Mouse (Mus musculus) granulocyte monocyte progenitor cell, adult 5-6 weeks (primary cell): ENCODE measurements at regions not wholly inside any gene's neighbourhood (a gene's known extent, or its start where the extent isn't known, plus 50 kb on each side); places are given as distances from the start of the nearest gene placed in this dataset.

ENCODE experiments used
- ATAC-seq: replicated peaks from 2 replicates; pipeline ENCODE4 v1.8.0; 2016; ENCODE audit warnings: mild to moderate bottlenecking, moderate TSS enrichment, inconsistent platforms; ENCODE audit not compliant: poor library complexity, severe bottlenecking

DNA sequence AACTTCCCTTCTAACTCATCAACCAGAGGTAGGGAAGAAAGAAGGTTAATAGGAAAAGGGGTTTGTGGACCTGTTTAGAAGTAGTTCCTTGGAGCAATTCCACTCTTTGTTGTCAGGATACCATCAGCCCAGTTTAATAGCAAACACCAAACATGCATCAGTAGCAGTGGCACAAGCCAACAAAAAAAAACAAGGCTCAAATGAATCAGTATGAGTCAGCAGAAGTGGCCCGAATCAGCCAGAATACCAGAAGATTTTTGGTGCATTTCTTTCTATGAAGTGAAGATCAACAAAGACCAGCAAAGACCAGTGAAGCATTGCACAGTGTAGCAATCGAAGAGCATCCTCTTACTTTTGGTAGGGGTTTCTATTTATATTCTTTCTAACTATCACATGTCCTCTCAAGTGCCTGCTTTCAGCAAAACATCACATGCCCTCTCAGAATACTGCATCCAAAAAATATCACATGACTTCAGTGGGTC is 52.9 kb upstream of the Gm10944 start:
- ATAC-seq: no peak

- no peak for ATAC-seq
Measured at GRCm38 (mm10) chr10:10614976-10615762, 57.1 kb upstream of the Rab32 start.

DNA sequence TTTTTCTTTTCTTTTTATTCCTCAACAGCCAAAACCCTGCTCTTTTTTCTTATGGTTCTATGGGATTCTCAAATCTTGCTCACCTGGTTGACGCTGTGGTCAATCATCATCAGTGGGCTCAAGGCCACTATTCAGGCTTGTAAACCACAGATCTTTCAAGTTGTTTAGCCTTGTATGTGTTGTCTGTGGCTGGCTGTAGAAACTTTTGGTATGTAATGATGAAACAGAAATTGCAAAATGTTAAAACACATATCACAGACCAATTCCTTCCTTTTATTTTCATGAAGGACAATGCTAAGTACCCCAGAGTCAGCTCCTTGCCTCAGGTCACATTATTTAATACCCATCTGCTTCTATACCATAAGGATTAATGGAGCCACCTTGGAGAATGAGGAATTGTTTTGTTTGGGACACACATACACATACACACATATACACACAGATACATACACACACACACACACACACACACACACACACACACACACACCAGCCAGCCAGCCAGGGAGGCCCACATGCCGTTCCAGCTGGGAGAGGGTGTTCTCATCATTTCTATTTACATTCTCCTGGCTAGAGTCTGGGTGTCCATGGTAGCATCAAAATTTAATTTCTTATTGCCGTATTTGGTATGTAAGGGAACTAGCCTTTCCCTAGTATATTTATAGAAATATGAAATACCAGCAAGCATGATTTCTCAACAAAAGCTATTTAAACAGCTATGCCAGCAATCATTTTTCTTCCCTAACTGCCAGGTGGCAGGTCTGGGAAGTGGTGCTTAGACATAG is 52.7 kb upstream of the Rab32 start:
- peak; percentile 69 for ATAC-seq

GRCm38 (mm10) chr10:10608626-10609168 is 50.6 kb upstream of the Rab32 start:
- no peak for ATAC-seq
